Mouse (Mus musculus): ENCODE data around the gene Cbr2.

Cbr2 gene

GRCm38 (mm10) chr11:120731395-120731794, 519 bp downstream of the Cbr2 start:
- no peak for DNase-seq (ENCODE audit: low spot score)

- no peak for DNase-seq (ENCODE audit: low spot score)
Observed at GRCm38 (mm10) chr11:120730331-120730870, 1.5 kb downstream of the Cbr2 start.

GRCm38 (mm10) chr11:120729432-120730050, 2.4 kb downstream of the Cbr2 start:
- DNase-seq (ENCODE audit: low spot score) = peak; percentile 53

GRCm38 (mm10) chr11:120728530-120729240, 3.2 kb downstream of the Cbr2 start:
- no peak for DNase-seq (ENCODE audit: low spot score)

GRCm38 (mm10) chr11:120727564-120727963, 4.3 kb downstream of the Cbr2 start:
- no peak for DNase-seq (ENCODE audit: low spot score)

GRCm38 (mm10) chr11:120727169-120727527, 4.8 kb downstream of the Cbr2 start, which contains the start of gene Dcxr:
Gene Dcxr (minus strand): TSS chr11:120727281.
- peak; percentile 83 for DNase-seq (ENCODE audit: low spot score)

GRCm38 (mm10) chr11:120726243-120727168, 5.4 kb downstream of the Cbr2 start:
- DNase-seq (ENCODE audit: low spot score) = no peak

GRCm38 (mm10) chr11:120723509-120723908, 8.4 kb downstream of the Cbr2 start:
- no peak for DNase-seq (ENCODE audit: low spot score)

GRCm38 (mm10) chr11:120722761-120723382, 9.0 kb downstream of the Cbr2 start:
- no peak for DNase-seq (ENCODE audit: low spot score)

GRCm38 (mm10) chr11:120722067-120722630, 9.8 kb downstream of the Cbr2 start:
- DNase-seq (ENCODE audit: low spot score) = no peak

- DNase-seq (ENCODE audit: low spot score) = no peak
Observed at GRCm38 (mm10) chr11:120721124-120722066, 10.5 kb downstream of the Cbr2 start, which contains the start of gene Rac3. Gene Rac3 (plus strand): TSS chr11:120721470.

GRCm38 (mm10) chr11:120720450-120720849, 11.5 kb downstream of the Cbr2 start:
- peak; percentile 88 for DNase-seq (ENCODE audit: low spot score)

- no peak for DNase-seq (ENCODE audit: low spot score)
Observed at GRCm38 (mm10) chr11:120719841-120720376, 12.0 kb downstream of the Cbr2 start.

- no peak for DNase-seq (ENCODE audit: low spot score)
Observed at GRCm38 (mm10) chr11:120719242-120719641, 12.7 kb downstream of the Cbr2 start.

- no peak for DNase-seq (ENCODE audit: low spot score)
Observed at GRCm38 (mm10) chr11:120715131-120715530, 16.8 kb downstream of the Cbr2 start.

GRCm38 (mm10) chr11:120714546-120714945, 17.4 kb downstream of the Cbr2 start:
- DNase-seq (ENCODE audit: low spot score) = no peak

- peak; percentile 99 for DNase-seq (ENCODE audit: low spot score)
Observed at GRCm38 (mm10) chr11:120713580-120714518, 18.1 kb downstream of the Cbr2 start, which contains the start of the genes Cenpx and Lrrc45. Gene Cenpx (minus strand): TSS chr11:120713738. Gene Lrrc45 (plus strand): TSS chr11:120713925.

GRCm38 (mm10) chr11:120712771-120713568, 18.9 kb downstream of the Cbr2 start:
- peak; percentile 65 for DNase-seq (ENCODE audit: low spot score)
